Mouse (Mus musculus) frontal cortex, postnatal 36 days (tissue): ENCODE results near the gene Iqgap1.
"Not testable (repeated sequence)": the region's sequence is repeated elsewhere in the genome, so short reads cannot be mapped to it uniquely, and the experiment has no call there.

Source experiments
- DNase-seq, 2 experiments: peaks; one replicate each; pipeline ENCODE4 v3.0.0; 2022; ENCODE audit warnings: low spot score in 2 of 2

The Iqgap1 gene

GRCm38 (mm10) chr7:80843910-80844640, 18.3 kb upstream of the Iqgap1 start:
- DNase-seq: no peak

GRCm38 (mm10) chr7:80843176-80843575, 17.4 kb upstream of the Iqgap1 start:
- DNase-seq: no peak

- no peak for DNase-seq
Observed at GRCm38 (mm10) chr7:80842132-80842531, 16.4 kb upstream of the Iqgap1 start.

GRCm38 (mm10) chr7:80840937-80841336, 15.2 kb upstream of the Iqgap1 start:
- peak in 1 of 2 experiments; percentile 38 for DNase-seq

- no peak for DNase-seq
Observed at GRCm38 (mm10) chr7:80840241-80840640, 14.5 kb upstream of the Iqgap1 start.

- no peak for DNase-seq
Observed at GRCm38 (mm10) chr7:80839755-80840154, 14.0 kb upstream of the Iqgap1 start.

- no peak for DNase-seq
Observed at GRCm38 (mm10) chr7:80838247-80838646, 12.5 kb upstream of the Iqgap1 start.

- DNase-seq: no peak
Observed at GRCm38 (mm10) chr7:80837736-80838135, 12.0 kb upstream of the Iqgap1 start.

- DNase-seq: no peak
Observed at GRCm38 (mm10) chr7:80835984-80836652, 10.3 kb upstream of the Iqgap1 start.

- no peak for DNase-seq
Observed at GRCm38 (mm10) chr7:80833651-80834532, 8.1 kb upstream of the Iqgap1 start.

GRCm38 (mm10) chr7:80832996-80833650, 7.3 kb upstream of the Iqgap1 start:
- not testable (repeated sequence) for DNase-seq

- DNase-seq: no peak
Observed at GRCm38 (mm10) chr7:80832191-80832590, 6.4 kb upstream of the Iqgap1 start.

- no peak for DNase-seq
Observed at GRCm38 (mm10) chr7:80830193-80830803, 4.5 kb upstream of the Iqgap1 start.

GRCm38 (mm10) chr7:80828146-80828860, 2.5 kb upstream of the Iqgap1 start:
- DNase-seq: no peak

GRCm38 (mm10) chr7:80823875-80824682, 1.7 kb downstream of the Iqgap1 start:
- no peak for DNase-seq

GRCm38 (mm10) chr7:80823267-80823666, 2.5 kb downstream of the Iqgap1 start:
- DNase-seq: no peak

GRCm38 (mm10) chr7:80820838-80821237, 4.9 kb downstream of the Iqgap1 start:
- DNase-seq: no peak

GRCm38 (mm10) chr7:80816641-80817040, 9.1 kb downstream of the Iqgap1 start:
- DNase-seq: no peak

- DNase-seq: no peak
Observed at GRCm38 (mm10) chr7:80813397-80813796, 12.4 kb downstream of the Iqgap1 start.

GRCm38 (mm10) chr7:80806331-80806730, 19.4 kb downstream of the Iqgap1 start:
- peak; percentile 32 to 69 for DNase-seq
